Mouse (Mus musculus) brain, embryonic 18.5 days (tissue): ENCODE data around the gene Mob3b.

Experiments
- DNase-seq: peaks from one replicate; pipeline ENCODE4 v3.0.0-alpha.2; 2012; ENCODE audit warnings: low read depth, low spot score

The Mob3b gene

DNA sequence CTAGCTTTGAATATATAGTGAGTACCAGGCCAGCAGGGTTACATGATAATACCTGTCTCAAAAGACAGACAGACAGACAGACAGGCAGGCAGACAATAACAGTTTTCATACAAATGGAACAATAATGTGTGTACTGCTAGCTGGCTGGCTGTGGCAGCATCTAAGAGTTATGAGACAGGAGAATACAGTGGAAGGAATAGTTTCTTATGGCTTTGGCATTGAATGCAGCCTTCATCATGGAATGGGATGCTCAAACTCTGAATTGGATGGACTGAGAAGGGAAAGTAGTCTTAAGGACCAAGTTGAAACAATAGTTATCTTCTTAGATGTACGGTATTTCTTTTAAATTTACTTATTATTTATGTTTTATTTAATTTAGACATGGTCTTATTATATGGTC is 258.0 kb downstream of the Mob3b start:
- DNase-seq = no peak
